Mouse (Mus musculus): ENCODE measurements around the gene Lemd2.

Gene Lemd2

DNA sequence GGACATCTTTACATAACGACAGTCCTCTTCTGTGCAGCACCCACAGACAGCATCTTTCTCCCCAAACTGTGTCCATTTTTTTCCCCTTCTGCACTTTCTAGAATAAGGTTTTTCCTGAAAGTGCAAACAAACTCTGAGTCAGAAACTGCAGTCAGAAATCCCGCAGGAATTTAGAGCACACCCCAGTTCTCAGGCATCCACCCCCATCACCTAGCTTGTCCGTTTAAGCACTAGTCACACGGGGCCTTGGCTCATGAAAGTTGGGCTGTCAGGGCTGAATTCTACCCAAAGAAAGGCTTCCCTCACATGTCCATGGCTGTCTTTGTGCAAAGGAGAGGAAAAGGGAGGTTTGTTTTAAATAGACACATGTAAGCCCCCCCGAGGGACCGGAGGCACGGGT lies 23.0 kb upstream of the Lemd2 start:
- in situ Hi-C loops (cut with MboI) = no loop called here

DNA sequence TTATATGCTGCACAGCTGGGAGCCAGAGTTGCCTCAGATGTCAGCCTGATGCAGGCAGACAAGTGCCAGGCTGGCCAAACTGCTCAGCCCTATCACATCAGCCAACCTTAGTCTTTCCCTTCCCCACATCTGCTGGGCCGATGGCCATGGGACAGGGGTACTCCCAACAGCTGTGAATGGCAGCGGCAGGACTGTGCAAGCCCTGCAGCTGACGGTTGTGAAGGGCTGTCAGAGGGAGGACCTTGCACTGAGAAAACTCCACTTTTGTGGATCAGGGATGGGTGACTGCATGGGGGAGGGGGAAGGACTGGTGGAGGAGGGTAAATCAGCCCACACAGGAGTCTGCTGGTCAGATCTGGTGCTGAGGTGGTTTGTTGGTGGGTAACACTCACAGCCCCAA lies 22.4 kb upstream of the Lemd2 start:
- in situ Hi-C loops (cut with MboI) = no loop called here

DNA sequence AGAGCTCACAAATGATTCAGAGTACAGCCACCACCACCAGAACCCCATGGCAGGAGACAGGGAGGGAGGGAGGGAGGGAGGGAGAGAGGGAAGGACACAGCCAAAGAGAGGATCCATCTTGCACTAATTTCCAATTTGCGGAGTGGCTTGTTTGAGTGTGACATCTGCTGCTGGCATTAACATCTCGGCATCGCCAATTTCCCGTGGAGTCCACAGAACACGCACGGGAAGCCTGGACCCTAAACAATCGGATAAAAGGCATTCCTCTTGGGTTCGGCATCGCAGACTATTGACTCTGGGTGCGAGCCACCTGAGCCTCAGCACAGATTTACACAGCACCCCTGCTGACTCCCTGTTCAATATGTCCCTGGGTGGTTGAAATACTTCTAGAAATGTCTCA lies 21.5 kb upstream of the Lemd2 start:
- in situ Hi-C loops (cut with MboI) = no loop called here

DNA sequence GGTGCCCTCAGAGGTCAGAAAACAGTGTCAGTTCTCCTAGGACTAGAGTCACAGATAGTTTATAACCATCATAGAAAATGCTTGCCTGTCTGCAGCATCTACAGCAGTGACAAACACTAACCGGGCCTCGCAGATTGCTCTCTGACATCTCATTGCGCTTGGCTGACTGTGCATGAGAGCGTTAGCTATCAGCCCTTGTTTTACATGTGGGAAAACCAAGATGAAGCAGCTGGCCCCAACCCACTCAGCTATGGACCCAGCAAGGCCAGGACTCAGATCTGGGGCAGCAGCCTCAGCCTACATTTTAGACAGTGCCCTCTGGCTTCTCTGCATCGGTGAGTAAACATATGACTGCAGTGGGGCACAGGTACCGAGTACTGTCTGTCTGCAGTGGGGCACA lies 19.6 kb upstream of the Lemd2 start:
- in situ Hi-C loops (cut with MboI) = no loop called here

DNA sequence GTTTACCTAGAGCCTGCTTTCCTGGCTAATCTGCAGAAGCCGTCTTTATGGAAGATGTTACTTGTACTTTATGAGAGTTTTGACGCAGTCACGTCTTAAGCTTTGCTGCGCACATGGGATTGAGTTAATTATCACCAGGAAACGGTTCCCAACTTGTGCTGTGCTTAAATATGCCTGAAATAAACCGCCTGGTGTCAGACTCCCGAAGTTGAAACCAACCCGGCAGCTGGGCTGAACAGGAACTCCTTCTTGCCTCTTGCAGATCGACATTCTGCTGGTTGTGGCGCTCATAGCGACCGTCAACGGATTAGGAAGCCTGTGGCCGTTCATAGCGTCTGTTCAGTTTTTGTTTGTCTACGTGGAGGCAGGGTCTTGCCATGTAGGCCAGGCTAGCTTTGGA lies 17.3 kb upstream of the Lemd2 start:
- in situ Hi-C loops (cut with MboI) = no loop called here

DNA sequence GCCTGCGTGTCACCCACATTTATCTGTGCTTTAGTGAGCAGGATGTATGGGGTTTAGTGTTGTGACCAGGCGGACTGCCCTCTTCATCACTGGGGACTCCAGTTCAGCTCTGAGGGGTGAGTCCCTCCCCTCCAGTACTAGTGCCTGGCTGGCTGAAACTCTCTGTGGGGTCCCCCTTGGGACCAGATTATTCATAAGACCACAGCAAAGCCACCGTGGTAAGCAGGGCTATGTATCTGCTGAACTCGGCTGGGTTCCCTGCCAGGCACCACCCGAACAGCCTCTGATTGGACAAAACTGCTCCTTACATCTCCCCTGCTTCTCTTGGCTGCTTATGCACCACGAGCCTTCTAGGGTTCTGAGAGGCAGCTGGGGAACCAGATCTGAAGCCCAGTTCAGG lies 14.6 kb upstream of the Lemd2 start:
- in situ Hi-C loops (cut with MboI) = no loop called here

DNA sequence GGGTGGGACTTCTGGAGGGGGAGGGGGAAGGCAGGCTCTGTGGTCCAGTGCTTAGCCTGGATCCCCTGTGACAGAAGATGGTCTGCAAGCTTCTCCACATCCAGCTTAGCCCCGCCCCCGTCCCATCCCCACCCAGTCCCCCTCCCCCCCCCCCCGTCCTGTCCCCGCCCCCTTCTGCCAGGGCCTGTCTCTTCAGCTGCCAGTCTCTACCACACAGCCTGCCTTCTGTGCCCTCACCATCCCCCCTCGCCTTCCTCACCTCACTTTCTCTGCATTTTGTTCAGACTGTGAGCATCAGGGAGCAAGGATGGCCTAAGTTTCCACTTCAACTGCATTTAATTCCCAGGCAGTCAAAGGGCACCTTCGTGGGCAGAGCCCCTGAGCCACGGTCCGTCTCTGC lies 14.1 kb upstream of the Lemd2 start:
- in situ Hi-C loops (cut with MboI) = no loop called here

DNA sequence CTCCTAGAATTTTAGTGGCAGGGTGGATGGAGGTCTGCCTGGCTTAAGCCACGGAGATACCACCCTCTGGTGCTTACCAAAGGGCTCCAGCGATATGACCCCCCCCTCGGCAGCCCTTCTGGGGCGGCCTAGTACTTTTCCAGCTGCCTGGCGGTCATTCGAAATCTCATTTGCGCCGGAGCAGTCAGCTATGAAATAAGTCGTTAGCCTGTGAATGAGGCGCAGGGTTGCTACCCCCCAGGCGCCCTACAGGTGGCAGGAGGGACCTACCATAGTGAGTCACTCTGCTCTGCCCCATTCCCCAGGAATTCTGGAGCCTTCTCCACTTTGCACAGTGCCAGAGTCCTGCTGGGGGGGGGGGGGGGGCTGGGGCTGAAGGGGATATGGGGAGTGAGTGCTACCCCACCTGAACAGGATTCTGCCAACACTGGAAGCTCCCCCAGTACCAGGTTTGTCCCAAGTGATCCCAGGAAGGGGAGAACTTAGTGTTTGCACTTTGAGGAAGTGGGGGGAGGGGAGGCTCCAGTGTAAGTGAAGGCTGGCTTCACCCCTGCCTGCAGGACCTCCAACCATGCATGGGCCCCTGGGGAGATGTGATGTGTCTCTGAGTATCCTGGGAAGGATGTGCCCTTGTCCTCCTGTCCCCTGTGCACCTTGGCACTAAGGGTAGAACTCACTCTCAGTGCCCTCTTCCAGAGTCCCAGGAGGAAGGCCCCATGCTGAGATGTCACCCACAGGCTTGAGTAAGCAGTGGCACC lies 8.7 kb upstream of the Lemd2 start:
- in situ Hi-C loops (cut with MboI) = no loop called here

DNA sequence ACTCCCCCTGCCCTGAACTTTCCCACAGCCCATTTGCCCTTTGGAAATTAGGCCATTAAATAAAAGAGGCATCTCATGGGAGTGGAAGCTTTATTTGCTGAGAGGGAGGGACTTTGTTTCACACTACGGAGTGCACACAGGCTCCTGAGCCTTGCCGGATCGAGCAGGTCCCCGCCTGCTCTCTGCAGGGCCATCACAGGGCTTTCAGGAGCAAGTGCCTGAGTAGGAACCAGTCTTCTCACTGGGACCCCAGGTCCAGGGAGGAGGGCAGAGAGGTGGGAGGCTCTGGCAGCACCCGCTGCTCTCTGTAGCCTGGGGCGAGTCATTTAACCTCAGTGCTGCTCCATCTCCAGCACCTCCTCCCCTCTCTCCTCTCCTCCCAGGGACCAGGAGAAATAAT lies 7.7 kb upstream of the Lemd2 start:
- in situ Hi-C loops (cut with MboI) = no loop called here

DNA sequence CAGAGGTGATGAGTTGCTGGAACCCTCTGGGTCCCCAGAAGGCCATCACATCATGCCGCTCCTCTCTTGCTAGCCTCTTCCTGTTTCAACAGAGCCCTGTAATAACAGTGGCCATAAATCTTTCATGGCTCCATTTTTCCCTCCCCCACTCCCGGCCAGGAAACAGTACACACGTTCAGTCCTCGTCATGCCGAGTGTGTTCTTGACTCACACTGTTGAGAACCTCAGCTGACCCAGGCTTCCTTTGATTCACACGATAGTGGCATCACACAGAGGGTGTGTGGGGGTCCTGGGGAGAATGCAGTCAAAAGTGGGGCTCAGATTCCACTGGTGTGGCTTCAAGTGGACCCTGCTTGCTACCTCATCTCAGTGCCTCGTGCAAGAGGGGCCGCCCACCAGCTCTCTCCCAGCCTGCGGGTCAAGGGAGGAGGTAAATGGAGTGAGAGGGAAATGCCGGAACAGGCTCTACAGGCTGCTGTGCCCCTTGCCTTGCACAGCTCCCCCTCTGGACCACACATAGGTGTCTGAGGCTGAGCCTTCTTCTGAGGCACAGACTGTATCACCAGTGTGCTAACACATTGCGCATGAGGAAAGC lies 2.9 kb upstream of the Lemd2 start:
- in situ Hi-C loops (cut with MboI) = no loop called here

DNA sequence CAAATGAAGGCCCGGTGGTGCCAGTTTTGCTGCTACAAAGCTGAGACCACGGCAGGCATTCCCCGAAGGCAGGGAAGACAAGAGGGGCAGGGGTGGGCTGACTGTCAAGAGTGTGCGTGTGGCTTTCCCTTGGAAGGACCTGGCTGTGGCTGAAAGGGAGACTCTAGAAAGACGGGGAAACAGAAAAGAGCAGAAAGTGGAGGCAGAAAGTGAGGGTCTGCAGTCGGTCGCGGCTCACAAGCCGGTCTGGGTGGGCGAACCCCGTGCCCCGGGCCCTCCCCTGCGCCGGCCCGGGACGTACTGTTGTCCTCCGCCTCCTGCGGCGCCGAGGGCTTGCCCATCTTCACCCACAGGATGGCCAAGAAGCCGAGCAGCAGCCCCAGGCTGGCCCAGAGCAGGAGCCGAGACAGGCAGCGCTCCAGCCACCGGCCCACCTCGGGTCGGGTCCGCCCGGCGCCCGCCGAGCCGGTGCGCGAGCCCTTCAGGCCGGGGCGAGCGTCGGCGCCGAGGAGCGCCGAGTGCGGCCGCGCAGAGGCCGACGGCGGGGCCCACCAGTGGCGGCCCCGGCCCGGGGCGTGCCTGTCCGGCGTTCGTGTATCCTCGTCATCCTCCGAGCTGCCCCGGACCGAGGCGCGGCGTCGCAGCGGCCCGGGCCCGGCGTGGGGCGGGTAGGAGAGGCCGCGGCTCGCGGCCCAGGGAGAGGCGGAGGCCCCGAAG lies 753 bp downstream of the Lemd2 start:
- in situ Hi-C loops (cut with MboI) = no loop called here

DNA sequence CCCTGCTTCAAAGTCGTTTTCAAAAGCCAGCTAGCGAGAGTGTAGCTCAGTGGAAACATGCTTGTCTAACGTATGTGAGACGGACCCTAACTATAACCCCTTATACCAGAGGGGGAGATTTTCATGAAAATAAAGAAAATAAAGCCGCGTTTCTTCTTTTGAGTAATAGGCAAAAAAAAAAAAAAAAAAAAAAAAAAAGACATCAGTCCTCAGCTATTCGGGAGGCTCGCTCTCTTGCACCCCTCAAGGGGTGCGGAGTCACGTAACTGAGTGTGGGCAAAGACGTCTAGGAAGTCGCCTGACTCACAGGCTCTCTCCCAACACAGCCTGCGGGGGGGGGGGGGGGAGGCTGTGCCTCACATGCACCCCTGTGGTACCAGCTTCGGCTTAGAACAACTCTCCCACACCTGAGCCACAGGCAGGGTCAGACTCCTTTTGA lies 1.3 kb downstream of the Lemd2 start:
- in situ Hi-C loops (cut with MboI) = no loop called here

DNA sequence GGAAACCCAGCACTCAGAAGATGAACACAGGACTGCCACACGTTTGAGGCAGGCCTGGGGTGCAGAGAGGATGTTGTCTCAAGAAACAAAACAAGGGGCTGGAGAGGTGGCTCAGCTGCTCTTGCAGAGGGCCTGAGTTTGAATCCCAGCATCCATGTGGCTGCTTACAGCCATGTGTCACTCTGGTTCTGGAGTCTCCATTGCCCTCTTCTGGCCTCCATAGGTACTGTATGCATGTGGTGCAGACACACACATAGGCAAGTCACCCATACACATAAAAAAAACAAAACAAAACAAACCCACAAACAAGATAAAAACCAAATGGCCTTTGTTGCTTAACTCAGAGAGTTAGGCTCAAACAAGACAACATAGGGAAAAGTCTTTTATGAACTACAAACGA lies 2.3 kb downstream of the Lemd2 start:
- in situ Hi-C loops (cut with MboI) = no loop called here

DNA sequence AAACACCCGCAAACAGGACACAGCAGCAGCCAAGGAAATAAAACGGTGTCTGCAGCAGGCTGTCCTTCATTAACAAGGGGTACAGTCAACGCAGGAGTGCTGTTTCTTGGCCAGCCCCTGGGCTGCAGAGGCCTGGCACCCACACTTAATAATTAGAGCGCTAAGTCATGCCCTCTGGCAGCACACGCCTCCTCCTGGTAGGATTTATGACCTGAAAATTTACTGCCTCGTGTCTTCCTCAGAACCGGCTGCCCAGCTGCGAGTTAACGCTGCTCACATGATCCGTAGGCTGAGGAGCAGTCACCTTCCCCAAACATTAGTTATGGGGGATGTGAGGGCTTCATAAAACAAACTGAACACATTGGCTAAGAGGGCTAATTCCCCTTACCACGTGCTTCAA lies 3.5 kb downstream of the Lemd2 start:
- in situ Hi-C loops (cut with MboI) = no loop called here

DNA sequence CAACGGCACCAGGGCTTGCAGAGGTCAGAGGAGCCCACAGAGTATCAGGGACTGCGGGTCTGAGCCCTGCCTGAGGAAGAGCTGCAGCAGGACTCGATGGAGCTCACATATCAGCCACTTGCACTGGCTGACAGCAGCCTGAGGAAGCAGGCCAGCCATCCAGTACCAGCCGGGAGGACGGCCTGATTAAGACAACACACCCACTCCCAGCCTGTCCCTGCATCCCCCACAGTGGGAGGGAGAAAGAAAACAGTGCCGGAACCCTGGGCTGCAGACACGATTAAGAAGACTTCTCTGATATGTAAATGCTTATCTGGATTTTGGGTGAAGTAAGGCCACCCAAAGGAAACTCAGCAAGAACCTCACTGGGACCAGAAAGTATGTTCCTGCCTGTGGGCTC lies 4.4 kb downstream of the Lemd2 start:
- in situ Hi-C loops (cut with MboI) = no loop called here

DNA sequence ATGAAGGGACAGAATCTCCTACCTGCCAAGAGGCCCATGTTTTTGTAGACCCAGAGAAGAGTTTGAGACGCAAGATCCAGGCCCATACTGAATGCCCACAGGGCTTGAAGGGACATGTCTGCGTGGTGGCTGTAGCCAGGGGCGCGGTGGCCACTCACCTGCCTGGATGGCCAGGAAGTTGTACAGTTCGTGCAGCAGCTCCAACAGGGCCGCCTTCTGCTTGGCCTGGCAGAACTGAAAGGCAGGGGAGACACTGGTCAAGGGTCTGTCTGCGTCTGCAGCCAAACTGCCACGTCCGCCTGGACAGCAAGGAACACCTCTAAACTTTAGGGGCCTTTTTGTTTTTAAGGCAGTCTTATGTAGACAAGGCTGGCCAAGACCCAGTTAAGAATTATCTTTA lies 5.1 kb downstream of the Lemd2 start:
- in situ Hi-C loops (cut with MboI) = no loop called here

DNA sequence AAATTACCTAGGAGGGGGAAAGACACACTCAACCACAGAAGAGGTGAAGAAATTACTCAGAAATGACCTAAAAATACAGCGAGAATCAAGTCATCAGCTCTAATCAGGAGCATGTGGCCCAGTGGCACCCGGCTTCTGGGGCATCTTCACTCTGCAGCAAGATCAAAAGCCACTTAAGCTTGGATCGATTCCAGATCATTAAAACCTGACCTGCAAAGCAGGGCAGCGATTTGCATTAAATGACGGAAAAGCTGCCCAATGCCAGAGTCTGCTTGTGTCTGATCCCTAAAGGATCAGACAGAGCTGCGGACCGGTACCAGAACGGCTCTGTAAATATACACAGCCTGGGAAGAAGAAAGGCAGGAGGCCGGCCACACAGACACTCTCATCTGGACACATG lies 8.1 kb downstream of the Lemd2 start:
- in situ Hi-C loops (cut with MboI) = no loop called here

DNA sequence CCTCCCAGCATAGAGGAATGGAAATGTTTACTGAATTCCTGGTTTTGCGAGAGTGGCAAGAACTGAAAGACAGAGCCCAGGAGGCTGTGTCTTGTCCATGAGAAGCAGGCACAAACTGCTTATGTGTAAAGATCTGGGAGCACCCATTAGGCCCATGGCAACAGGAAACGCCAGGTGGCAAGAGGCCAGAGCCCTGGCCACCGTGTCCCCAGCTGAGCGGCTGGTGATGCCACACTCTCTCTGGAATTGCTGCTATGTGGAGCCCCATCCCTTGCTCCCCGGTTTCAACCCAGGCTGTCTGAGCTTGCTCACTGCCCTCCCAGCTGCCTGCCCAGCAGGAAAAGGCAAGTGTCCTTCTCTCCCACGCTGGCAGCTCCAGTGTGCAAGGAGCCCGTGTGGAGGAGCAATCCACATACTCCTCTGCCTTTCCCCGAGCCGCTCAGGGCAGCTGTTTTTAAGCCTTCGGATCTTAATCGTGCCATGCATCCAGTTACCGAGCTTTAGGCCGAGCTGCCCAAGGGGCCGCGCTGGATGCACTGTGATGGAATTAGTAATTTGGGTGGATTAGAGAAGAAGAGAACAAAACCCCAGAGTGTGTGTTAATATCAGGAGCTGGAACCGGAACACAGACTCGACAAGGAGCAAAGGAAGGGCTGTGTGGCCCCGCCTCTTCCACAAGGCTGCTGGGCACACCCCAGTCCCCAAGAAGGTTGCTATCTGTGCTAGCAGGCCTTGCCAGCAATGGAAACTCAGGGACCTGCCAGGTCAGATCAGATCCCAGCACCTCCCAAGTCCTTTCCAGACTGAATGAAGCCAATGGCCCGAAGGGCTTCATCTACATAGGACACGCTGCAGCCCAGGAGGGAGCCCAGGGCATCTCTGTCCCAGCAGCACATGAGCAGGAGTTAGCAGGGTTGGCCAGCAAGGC lies 9.7 kb downstream of the Lemd2 start:
- in situ Hi-C loops (cut with MboI) = no loop called here

DNA sequence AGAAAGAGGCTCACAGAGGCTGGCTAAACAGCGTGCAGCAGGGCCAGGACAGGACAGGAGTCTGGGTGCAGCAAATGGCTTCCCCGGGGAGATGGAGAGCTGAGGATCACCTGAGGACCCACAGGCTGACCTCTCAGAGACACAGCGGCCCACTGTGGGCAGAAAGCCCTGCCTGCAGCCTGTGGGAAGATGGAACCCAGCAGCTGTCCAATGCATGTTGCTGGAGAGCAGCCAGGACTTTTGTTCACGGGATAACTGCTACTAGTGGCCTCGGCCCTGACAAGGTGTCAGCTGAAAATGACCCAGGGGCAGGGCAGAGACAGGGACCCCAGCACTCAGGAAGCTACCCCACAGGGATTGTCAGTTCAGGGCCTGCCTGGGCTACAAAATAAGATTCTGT lies 12.5 kb downstream of the Lemd2 start:
- in situ Hi-C loops (cut with MboI) = no loop called here

DNA sequence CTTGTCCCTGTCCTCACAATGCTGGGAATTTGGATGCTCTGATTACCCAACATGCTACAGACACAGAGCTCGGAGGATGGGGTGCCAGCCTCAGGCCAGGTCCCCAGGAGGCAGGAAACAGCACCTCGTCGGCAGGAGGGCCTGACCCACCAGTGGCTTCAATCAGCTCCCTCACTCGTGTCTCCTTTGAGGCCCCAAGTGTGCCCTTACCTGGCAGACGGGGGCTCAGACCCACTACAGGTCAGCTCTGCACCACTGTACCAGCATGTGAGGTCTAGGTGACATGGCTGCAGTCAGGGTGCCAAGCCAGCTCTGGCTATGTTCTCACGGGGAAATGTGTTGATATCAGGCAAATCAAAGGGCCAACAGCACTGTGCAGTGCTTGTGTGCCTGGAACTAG lies 13.1 kb downstream of the Lemd2 start:
- in situ Hi-C loops (cut with MboI) = no loop called here

DNA sequence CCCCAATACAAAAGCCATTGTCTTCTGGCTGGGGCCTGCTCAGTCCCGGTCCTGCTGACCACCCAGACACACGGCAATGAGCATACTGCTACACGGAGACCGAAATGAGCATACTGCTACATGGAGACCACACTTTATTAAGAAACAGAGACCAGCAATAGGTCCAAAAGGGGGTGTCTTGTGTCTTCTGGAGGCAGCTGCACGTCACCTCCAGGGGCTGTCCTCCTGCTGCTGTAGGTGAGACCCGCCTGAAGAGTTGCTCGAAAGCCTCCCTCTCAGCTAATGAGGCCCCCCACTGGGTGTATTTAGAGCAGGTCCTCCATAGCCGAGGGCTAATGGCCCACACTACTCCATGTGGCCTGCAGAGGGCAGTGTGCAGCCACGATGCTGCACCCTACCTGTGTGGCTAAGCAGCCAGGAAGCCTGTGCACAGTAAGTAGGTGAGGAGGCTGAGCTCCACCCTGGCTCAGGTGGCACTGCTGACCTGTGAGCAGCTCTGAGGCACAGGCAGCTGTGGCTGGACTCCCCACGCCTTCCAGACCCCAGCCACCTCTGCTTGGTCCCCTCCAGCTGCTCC lies 14.5 kb downstream of the Lemd2 start:
- in situ Hi-C loops (cut with MboI) = no loop called here

DNA sequence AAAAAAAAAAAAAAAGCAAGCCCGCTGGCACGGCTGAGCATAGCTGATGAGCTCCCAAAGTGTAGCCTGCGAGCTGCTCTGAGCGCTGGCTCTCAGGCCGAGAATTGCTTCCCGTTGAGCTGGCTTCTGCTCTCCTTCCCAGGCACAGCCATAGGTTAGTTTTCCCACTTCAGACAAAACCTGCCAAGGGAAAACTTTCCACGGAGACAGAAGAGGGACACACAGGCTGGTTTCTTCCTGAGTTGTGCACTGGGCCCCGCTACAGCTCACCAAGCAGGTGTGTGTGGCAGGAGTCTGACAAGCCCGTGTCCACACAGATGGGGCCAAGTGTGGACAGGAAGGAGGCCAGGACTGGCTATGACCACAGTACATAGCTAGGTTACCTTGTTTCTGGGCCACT lies 15.4 kb downstream of the Lemd2 start:
- in situ Hi-C loops (cut with MboI) = no loop called here
